Mouse (Mus musculus): ENCODE data around the gene Polr2e. TPM values are rescaled to one million over a fixed set of nuclear protein-coding genes. Genes with fewer than 3 reads are reported as not detected.

Polr2e gene
- polyA plus RNA-seq, 2 experiments = 247 to 350 TPM

GRCm38 (mm10) chr10:79994397-79995115, 45.0 kb downstream of the Polr2e start:
- H3K9me3 ChIP-seq (ENCODE audit: control insufficient read depth, low read length) = no peaks in the 10 kb centered on the region
- H3K36me3 ChIP-seq (ENCODE audit: control insufficient read depth, insufficient read depth, low read length) = peaks cover 44% of the 10 kb centered on the region
- H3K9ac ChIP-seq (ENCODE audit: low read depth, low read length, severe bottlenecking) = no peak overlapping the region
- no peak overlapping the region for H3K4me3 ChIP-seq (replicated peaks; ENCODE audit: low read length)
- H3K4me2 ChIP-seq (replicated peaks; ENCODE audit: low read depth, low read length, severe bottlenecking) = no peak overlapping the region
- 91% methylated on average over 16 of the region's 16 CpGs for WGBS
- DNase-seq (ENCODE audit: low spot score) (no peak), ATAC-seq (ENCODE audit: low FRiP score, low read depth) (no peak)
- TF ChIP-seq POLR2A (IDR thresholded peaks at IDR 0.05; ENCODE audit: borderline replicate concordance, extremely low read depth, insufficient read depth, insufficient read length) = no peak
- H3K4me1 ChIP-seq (ENCODE audit: control insufficient read depth, insufficient read depth, low read length) = peaks cover 12% of the 10 kb centered on the region
- no peaks in the 10 kb centered on the region for H3K27me3 ChIP-seq (ENCODE audit: control insufficient read depth, insufficient read depth, low read length)
- H3K27ac ChIP-seq (replicated peaks; ENCODE audit: low read depth, low read length) = no peak overlapping the region

DNA sequence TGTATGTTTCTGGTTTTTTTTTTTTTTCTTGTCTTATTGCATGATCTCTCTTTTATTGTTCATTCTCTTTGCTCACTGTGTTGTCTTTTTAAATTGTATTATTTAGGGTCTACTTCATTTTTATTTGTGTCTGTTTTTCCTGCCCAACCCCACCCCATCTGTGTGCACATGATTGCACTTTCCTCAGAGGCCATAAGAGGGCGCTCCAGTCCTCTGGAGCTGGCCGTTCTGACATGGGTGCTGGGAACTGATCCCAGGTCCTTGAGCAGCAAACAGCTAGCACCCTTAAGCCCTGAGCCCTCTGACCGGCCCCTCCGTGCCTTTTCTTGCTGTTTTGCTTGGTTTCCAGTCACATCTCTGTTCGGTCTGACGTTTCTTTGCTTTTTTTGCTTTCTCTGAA, 48.0 kb downstream of the Polr2e start:
- no peaks in the 10 kb centered on the region for H3K9me3 ChIP-seq (ENCODE audit: control insufficient read depth, low read length)
- H3K4me2 ChIP-seq (replicated peaks; ENCODE audit: low read depth, low read length, severe bottlenecking) = no peak overlapping the region
- ATAC-seq (ENCODE audit: low FRiP score, low read depth) = no peak
- H3K4me3 ChIP-seq (replicated peaks; ENCODE audit: low read length) = no peak overlapping the region
- H3K27ac ChIP-seq (replicated peaks; ENCODE audit: low read depth, low read length) = no peak overlapping the region
- H3K27me3 ChIP-seq (ENCODE audit: control insufficient read depth, insufficient read depth, low read length) = no peaks in the 10 kb centered on the region
- peaks cover 24% of the 10 kb centered on the region for H3K4me1 ChIP-seq (ENCODE audit: control insufficient read depth, insufficient read depth, low read length)
- no peak for TF ChIP-seq POLR2A (IDR thresholded peaks at IDR 0.05; ENCODE audit: borderline replicate concordance, extremely low read depth, insufficient read depth, insufficient read length)
- WGBS = 92% methylated on average over 6 of the region's 6 CpGs
- no peak for DNase-seq (ENCODE audit: low spot score)
- no peak overlapping the region for H3K9ac ChIP-seq (ENCODE audit: low read depth, low read length, severe bottlenecking)
- peaks cover 44% of the 10 kb centered on the region for H3K36me3 ChIP-seq (ENCODE audit: control insufficient read depth, insufficient read depth, low read length)

- DNase-seq (ENCODE audit: low spot score) (no peak), ATAC-seq (ENCODE audit: low FRiP score, low read depth) (no peak)
- H3K9ac ChIP-seq (ENCODE audit: low read depth, low read length, severe bottlenecking) = no peak overlapping the region
- H3K4me3 ChIP-seq (replicated peaks; ENCODE audit: low read length) = no peak overlapping the region
- no peaks in the 10 kb centered on the region for H3K9me3 ChIP-seq (ENCODE audit: control insufficient read depth, low read length)
- H3K27me3 ChIP-seq (ENCODE audit: control insufficient read depth, insufficient read depth, low read length) = no peaks in the 10 kb centered on the region
- peaks cover 28% of the 10 kb centered on the region for H3K4me1 ChIP-seq (ENCODE audit: control insufficient read depth, insufficient read depth, low read length)
- 73% methylated on average over 12 of the region's 12 CpGs for WGBS
- TF ChIP-seq POLR2A (IDR thresholded peaks at IDR 0.05; ENCODE audit: borderline replicate concordance, extremely low read depth, insufficient read depth, insufficient read length) = no peak
- H3K4me2 ChIP-seq (replicated peaks; ENCODE audit: low read depth, low read length, severe bottlenecking) = no peak overlapping the region
- peaks cover 44% of the 10 kb centered on the region for H3K36me3 ChIP-seq (ENCODE audit: control insufficient read depth, insufficient read depth, low read length)
- H3K27ac ChIP-seq (replicated peaks; ENCODE audit: low read depth, low read length) = no peak overlapping the region
These were observed 48.5 kb downstream of the Polr2e start for GRCm38 (mm10) chr10:79991099-79991498.

DNA sequence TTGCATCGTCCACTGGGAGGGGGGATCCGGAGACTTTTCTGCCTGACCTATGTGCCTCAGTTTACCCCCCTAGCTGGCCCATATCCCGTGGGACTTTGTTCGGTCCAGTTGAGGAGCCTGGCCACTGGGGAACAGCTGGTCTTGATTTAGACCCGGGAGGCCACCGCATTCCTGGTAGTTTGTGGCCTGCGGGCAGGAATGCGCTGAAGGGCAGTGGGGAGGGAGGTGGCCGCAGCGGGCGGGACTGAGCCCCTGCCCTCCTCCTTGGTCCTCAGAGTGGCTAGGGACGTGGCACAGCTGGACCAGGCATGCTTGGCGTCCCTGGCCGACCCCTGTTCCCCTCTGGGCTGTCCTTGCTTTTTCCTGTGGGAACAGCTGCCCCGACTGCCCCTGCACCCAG, 49.7 kb downstream of the Polr2e start:
- no peak for TF ChIP-seq POLR2A (IDR thresholded peaks at IDR 0.05; ENCODE audit: borderline replicate concordance, extremely low read depth, insufficient read depth, insufficient read length)
- H3K4me1 ChIP-seq (ENCODE audit: control insufficient read depth, insufficient read depth, low read length) = peaks cover 32% of the 10 kb centered on the region
- H3K4me3 ChIP-seq (replicated peaks; ENCODE audit: low read length) = peak overlapping the region; percentile 73
- no peak for ATAC-seq (ENCODE audit: low FRiP score, low read depth)
- no peak for DNase-seq (ENCODE audit: low spot score)
- WGBS = 5% methylated on average over 14 of the region's 15 CpGs
- no peaks in the 10 kb centered on the region for H3K9me3 ChIP-seq (ENCODE audit: control insufficient read depth, low read length)
- peaks cover 41% of the 10 kb centered on the region for H3K36me3 ChIP-seq (ENCODE audit: control insufficient read depth, insufficient read depth, low read length)
- no peak overlapping the region for H3K27ac ChIP-seq (replicated peaks; ENCODE audit: low read depth, low read length)
- no peaks in the 10 kb centered on the region for H3K27me3 ChIP-seq (ENCODE audit: control insufficient read depth, insufficient read depth, low read length)
- H3K4me2 ChIP-seq (replicated peaks; ENCODE audit: low read depth, low read length, severe bottlenecking) = peak overlapping the region; percentile 72
- peak overlapping the region; percentile 38 for H3K9ac ChIP-seq (ENCODE audit: low read depth, low read length, severe bottlenecking)

GRCm38 (mm10) chr10:79989272-79989786, 50.3 kb downstream of the Polr2e start:
- Histone ChIP-seq H3K4me1 (ENCODE audit: control insufficient read depth, insufficient read depth, low read length) (peaks cover 32% of the 10 kb centered on the region), H3K36me3 (ENCODE audit: control insufficient read depth, insufficient read depth, low read length) (peaks cover 35% of the 10 kb centered on the region), H3K27me3 (ENCODE audit: control insufficient read depth, insufficient read depth, low read length) (no peaks in the 10 kb centered on the region), H3K9me3 (ENCODE audit: control insufficient read depth, low read length) (no peaks in the 10 kb centered on the region), H3K4me2 (replicated peaks; ENCODE audit: low read depth, low read length, severe bottlenecking) (peak overlapping the region; percentile 72), H3K4me3 (replicated peaks; ENCODE audit: low read length) (peak overlapping the region; percentile 73), H3K9ac (ENCODE audit: low read depth, low read length, severe bottlenecking) (peak overlapping the region; percentile 80), H3K27ac (replicated peaks; ENCODE audit: low read depth, low read length) (no peak overlapping the region)
- no peak for TF ChIP-seq POLR2A (IDR thresholded peaks at IDR 0.05; ENCODE audit: borderline replicate concordance, extremely low read depth, insufficient read depth, insufficient read length)
- ATAC-seq (ENCODE audit: low FRiP score, low read depth) (no peak), DNase-seq (ENCODE audit: low spot score) (no peak)
- 19% methylated on average over 8 of the region's 8 CpGs for WGBS
